Mouse (Mus musculus): Measurements from ENCODE around the gene Nav1.

GRCm38 (mm10) chr1:135577793-135578192 is 29.3 kb downstream of the Nav1 start:
- TF ChIP-seq CTCF (IDR thresholded peaks at IDR 0.05; ENCODE audit: low read depth) (no peak), EP300 (optimal IDR thresholded peaks at IDR 0.05) (no peak)

Measured in stomach, postnatal 0 days (tissue).